Comparison of ENCODE assay signal across 18 mouse cellular contexts in the genomic region with DNA sequence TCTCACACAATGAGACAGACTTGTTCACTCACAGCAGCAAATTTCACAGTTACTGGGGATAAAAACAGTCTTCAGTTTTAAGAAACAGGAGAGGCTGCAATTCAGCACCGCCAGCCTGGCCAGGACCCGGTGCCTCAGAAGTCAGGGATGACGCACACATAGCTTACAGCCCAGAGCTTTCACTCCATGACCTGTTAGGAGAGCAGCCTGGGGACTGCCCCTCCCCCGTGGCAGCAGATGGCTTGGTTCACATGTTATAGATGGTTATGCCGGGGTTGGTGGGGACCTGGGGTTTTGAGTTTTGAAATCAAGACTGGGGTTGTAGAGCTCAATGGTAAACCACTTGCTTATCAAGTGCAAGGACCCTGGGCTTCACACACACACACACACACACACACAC.
A peak's percentile ranks its signal among the peaks of the same experiment; 100 is the strongest.
DNase-seq lines count a peak whose midpoint lies in the region; ATAC-seq and TF ChIP-seq lines count a peak whose summit lies in the region.
"Had no signal": no experiment of that assay in that cellular context is flagged by ENCODE, and none has a peak within 500 bp of the region (broad histone marks: within the 10 kb centered on the region; RNA-seq: fewer than 3 reads in every experiment).

No protein-coding gene starts in this region.

- peaks cover 7% of the 10 kb centered on the region for H3K36me3 ChIP-seq in hindbrain, embryonic 11.5 days (ENCODE audit: control insufficient read depth, insufficient read depth, low read length)
- peaks cover 74% of the 10 kb centered on the region for H3K36me3 ChIP-seq in hindbrain, embryonic 14.5 days (replicated peaks; ENCODE audit: control insufficient read depth, insufficient read depth)

- H3K9ac ChIP-seq in hindbrain, embryonic 11.5 days (ENCODE audit: low read depth, low read length), result no peak overlapping the region
- H3K9ac ChIP-seq in hindbrain, embryonic 14.5 days, result no peak overlapping the region
- H3K9ac ChIP-seq: embryonic facial prominence, embryonic 13.5 days; limb, embryonic 15.5 days; liver, embryonic 15.5 days had no signal

- ATAC-seq in hindbrain, embryonic 11.5 days (ENCODE audit: low FRiP score), result no peak
- ATAC-seq in hindbrain, embryonic 14.5 days (ENCODE audit: low FRiP score), result no peak
- ATAC-seq: forebrain, embryonic 16.5 days; lung, postnatal 0 days had no signal

- no peak overlapping the region for H3K27ac ChIP-seq in hindbrain, embryonic 11.5 days (ENCODE audit: low read depth, low read length)
- no peak overlapping the region for H3K27ac ChIP-seq in hindbrain, embryonic 14.5 days
- H3K27ac ChIP-seq: embryonic facial prominence, embryonic 13.5 days; limb, embryonic 15.5 days; liver, embryonic 15.5 days had no signal

- no peak overlapping the region for H3K4me3 ChIP-seq in hindbrain, embryonic 11.5 days (ENCODE audit: low read depth, low read length)
- H3K4me3 ChIP-seq in hindbrain, embryonic 14.5 days (replicated peaks; ENCODE audit: low read length), result no peak overlapping the region
- no peak overlapping the region for H3K4me3 ChIP-seq in lung, adult 2 months (replicated peaks; ENCODE audit: extremely low read depth, low read depth, low read length)
- H3K4me3 ChIP-seq: embryonic facial prominence, embryonic 13.5 days; limb, embryonic 15.5 days; liver, embryonic 15.5 days had no signal

- 76% methylated on average over 5 of the region's 5 CpGs for WGBS in hindbrain, embryonic 11.5 days
- 65% methylated on average over 5 of the region's 5 CpGs for WGBS in hindbrain, embryonic 14.5 days
- 86% methylated on average over 5 of the region's 5 CpGs for WGBS in lung, adult 2 months

- TF ChIP-seq CTCF in lung, adult 2 months (IDR thresholded peaks at IDR 0.05; ENCODE audit: insufficient read depth, low read length), result no peak

- no peaks in the 10 kb centered on the region for H3K4me1 ChIP-seq in hindbrain, embryonic 11.5 days (replicated peaks; ENCODE audit: control insufficient read depth, insufficient read depth, low read length)
- H3K4me1 ChIP-seq in hindbrain, embryonic 14.5 days (replicated peaks; ENCODE audit: control insufficient read depth, insufficient read depth, low read length), result no peaks in the 10 kb centered on the region
- H3K4me1 ChIP-seq in lung, adult 2 months (ENCODE audit: control insufficient read depth, insufficient read depth, low read length), result no peaks in the 10 kb centered on the region
- H3K4me1 ChIP-seq: embryonic facial prominence, embryonic 13.5 days; limb, embryonic 15.5 days; liver, embryonic 15.5 days had no signal

- H3K27me3 ChIP-seq in hindbrain, embryonic 11.5 days (ENCODE audit: control insufficient read depth, insufficient read depth, low read length), result no peaks in the 10 kb centered on the region
- no peaks in the 10 kb centered on the region for H3K27me3 ChIP-seq in hindbrain, embryonic 14.5 days (ENCODE audit: control insufficient read depth, insufficient read depth, low read length)
- H3K27me3 ChIP-seq: embryonic facial prominence, embryonic 13.5 days; limb, embryonic 15.5 days; liver, embryonic 15.5 days had no signal

- H3K4me2 ChIP-seq in hindbrain, embryonic 11.5 days (replicated peaks; ENCODE audit: low read depth, low read length), result no peak overlapping the region
- no peak overlapping the region for H3K4me2 ChIP-seq in hindbrain, embryonic 14.5 days (replicated peaks)
- H3K4me2 ChIP-seq: embryonic facial prominence, embryonic 13.5 days; limb, embryonic 15.5 days; liver, embryonic 15.5 days had no signal

- no peaks in the 10 kb centered on the region for H3K9me3 ChIP-seq in hindbrain, embryonic 11.5 days (ENCODE audit: control insufficient read depth, low read length)
- peaks cover 10% of the 10 kb centered on the region for H3K9me3 ChIP-seq in hindbrain, embryonic 14.5 days (ENCODE audit: control insufficient read depth, low read length)
- H3K9me3 ChIP-seq: limb, embryonic 15.5 days; liver, embryonic 15.5 days had no signal

- TF ChIP-seq POLR2A in lung, adult 2 months (IDR thresholded peaks at IDR 0.05; ENCODE audit: borderline replicate concordance, extremely low read depth, low read depth, low read length), result no peak

- DNase-seq in hindbrain, embryonic 11.5 days (ENCODE audit: low spot score), result peak; percentile 17
- no peak for DNase-seq in hindbrain, embryonic 14.5 days (ENCODE audit: low spot score)
- DNase-seq in thymus, postnatal 4 days, result peak; percentile 13
- no peak for DNase-seq in thymus, postnatal 25 days
- DNase-seq in cerebellum, postnatal 14 days, result peak; percentile 55 to 65
- peak; percentile 49 for DNase-seq in retina, postnatal 1 day
- DNase-seq in lung, adult 2 months, result no peak
- no peak for DNase-seq in MN1 (ENCODE audit: low spot score)
- DNase-seq: adrenal gland, adult 8-10 months; kidney, adult 2 months; kidney, postnatal 10 days; midbrain, embryonic 14.5 days; right cerebral cortex, postnatal 4 days had no signal

Comparison
In these comparisons a context has a peak if more than half of its experiments do, and no peak if none do; other contexts are left out.
1. DNase-seq: peak in hindbrain, embryonic 11.5 days (single experiment), thymus, postnatal 4 days (single experiment), cerebellum, postnatal 14 days (2 of 2) and retina, postnatal 1 day (single experiment); none in hindbrain, embryonic 14.5 days (single experiment), thymus, postnatal 25 days (single experiment), lung, adult 2 months (single experiment) and MN1 (single experiment).